Mouse (Mus musculus): Measurements from ENCODE around the gene Dcaf11.

Gene Dcaf11

DNA sequence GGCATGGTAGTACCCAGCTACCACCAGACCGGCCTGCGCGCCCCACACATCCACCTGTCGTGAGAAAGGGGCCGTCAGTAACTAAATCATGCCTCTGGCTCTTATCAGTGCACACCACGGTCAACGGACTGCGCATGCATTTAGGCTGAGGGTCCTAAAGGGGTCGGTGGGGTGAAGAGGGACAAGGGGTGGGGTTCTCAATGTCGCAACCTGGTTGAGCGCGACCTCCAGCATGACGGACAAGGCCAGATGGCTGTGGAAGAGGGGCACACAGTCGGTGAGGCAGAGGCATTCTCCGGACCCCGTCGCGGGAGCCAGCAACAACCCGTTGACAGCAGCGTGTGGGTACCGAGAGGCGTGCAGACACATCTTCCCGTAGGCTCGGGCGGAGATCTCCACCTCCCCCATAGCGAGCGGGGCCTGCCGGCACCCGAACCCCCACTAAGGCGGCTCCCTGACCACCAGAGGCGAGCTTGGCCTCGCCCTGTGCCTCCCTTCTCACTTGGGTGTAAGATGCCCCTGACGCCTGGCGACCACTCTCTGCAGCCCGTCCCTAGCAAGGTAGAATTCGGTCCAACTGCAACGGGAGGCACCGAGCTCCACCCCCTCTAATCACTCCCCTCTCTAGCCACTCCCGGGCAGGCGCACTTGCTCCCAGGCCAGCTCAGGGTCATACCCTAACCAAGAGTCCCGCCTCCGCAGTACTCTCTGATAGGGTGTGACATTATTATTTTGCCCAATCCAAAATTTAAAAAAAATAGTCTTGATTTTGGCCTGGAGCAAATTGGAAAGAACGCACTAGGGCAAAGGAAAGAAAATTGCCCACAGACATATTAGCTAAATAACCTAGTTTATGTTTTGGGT lies 25.1 kb downstream of the Dcaf11 start, which contains the start of gene Emc9:
Gene Emc9, minus strand, starts transcription at position 601 of the 864 bp plus-strand sequence.
- peak; percentile 80 for DNase-seq (ENCODE audit: low spot score)

- DNase-seq (ENCODE audit: low spot score), result peak; percentile 61
Measured at GRCm38 (mm10) chr14:55585566-55585960, 25.8 kb downstream of the Dcaf11 start.

DNA sequence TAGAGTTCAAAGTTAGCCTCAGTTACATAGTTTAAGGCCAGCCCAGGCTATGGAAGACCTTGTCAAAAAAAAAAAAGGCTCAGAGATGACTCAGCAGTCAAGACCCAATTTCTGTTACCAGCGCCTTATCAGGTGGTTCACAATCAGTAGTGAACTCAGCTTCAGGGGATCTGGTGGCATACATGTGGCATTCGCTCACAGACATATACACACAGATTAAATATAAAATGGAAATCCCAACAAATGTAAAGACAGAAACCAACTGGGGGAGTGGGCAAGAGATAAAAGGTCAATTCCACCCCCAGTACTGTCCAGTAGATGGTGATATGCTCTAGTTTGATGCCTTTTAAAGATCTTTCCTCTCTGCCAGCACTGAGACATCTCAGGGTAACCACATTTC lies 26.3 kb downstream of the Dcaf11 start:
- DNase-seq (ENCODE audit: low spot score), result no peak

DNA sequence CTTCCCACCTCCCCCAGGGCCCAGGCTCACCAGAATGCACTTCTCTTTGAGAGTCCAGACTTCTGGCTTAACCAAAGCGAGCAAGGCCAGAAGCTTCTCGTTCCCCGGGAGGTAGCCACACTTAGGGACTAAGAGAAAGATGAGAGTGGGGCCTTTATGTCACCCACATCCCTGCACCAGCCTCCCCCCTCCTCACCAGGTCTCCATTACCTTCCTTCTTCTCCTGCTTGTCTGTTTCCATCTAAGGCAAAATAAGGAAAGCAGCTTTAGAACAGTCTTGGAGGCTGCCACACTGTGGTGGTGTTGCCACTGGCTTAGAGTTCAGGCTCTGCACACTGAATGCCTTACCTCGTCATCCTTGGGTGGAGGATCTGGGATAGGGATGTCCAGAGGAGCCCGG lies 29.5 kb downstream of the Dcaf11 start:
- DNase-seq (ENCODE audit: low spot score), result no peak

DNA sequence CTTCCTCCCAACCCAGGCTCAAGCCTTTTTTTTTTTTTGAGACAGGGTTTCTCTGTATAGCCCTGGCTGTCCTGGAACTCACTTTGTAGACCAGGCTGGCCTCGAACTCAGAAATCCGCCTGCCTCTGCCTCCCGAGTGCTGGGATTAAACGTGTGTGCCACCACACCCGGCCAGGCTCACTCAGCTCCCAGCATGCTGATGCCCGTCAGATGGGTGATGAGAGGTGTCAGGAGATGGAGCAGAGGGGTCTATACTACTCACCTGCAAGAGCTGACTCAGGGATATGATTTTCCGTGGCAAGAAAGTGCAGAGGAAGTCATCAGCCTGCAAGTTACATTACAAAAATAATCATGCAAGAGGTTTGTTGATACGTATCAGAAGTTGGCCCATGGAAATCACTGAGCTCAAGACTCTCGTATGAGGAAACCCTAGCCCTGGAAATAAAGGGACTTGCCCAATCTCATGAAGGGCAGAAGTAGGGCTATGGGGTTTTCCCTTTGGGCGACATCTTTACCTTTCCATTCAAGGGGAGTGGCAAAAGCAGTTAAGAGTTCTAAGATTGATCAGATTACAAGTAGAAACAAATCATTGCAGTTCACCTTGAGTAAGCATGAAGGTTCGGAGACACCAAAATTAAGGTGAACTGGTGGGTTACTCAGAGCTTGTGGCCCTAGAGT lies 30.1 kb downstream of the Dcaf11 start:
- peak; percentile 47 for DNase-seq (ENCODE audit: low spot score)

DNA sequence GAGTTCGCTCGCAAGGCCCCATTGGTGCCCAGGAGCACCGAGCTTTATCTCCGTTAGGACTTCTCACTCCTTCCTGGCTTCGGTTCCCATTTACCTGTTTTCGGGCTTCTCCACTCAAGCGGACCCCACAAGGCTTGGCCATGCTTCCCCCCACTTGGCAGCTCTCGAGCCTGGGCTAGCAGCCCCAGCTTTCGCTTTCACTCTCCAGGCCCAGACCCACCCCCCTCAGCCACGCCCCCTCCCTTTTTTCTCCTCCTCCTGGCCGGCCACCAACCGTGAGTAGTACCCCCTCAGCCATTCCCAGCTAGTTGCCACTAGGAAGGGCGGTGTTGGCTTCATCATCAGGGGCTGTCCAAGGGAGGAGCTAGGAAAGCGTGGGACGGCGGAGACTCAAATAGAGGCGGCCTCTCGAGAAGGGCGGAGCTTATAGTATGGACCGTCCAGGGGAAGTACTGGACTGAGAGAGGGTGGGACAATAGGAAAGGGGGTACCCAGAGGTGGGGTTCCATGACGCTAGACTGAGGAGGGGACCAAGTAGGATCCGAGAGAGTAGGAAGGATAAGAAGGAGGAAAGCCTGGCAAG lies 31.0 kb downstream of the Dcaf11 start, which contains the start of gene Psme2:
Gene Psme2, minus strand, starts transcription at position 366 of the 583 bp plus-strand sequence.
- DNase-seq (ENCODE audit: low spot score), result peak; percentile 79

DNA sequence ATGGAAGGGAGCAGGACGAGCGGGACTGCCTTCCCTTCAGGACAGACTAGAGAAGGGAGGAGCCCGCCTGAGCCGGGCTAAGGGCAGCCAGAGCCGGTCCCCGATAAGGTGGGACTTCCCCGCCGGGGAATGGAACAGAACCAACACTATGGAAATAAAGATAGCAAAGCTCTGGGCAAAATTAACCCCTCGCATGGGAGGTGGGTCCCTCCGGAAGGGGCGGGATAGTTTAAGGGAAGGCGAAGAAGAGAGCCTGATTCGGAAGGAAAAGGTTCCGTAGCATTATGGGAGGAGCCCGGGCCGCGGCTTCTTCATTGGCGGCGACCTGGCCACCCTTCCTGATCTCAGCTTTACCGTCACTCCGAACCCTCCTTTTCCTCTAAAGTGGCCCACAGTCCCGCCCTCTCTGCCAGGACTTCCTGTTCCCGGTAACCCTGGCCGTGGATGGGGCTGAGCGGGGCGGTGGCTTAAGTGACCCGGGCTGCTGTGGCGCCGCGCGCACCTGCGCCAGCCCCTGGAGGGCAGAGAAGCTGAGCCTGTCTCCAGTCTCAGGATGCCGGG lies 31.6 kb downstream of the Dcaf11 start, which contains the start of gene Rnf31:
Gene Rnf31, plus strand, starts transcription at position 378 of the 561 bp plus-strand sequence.
- DNase-seq (ENCODE audit: low spot score), result peak; percentile 86

GRCm38 (mm10) chr14:55592226-55592625 lies 32.4 kb downstream of the Dcaf11 start:
- no peak for DNase-seq (ENCODE audit: low spot score)

GRCm38 (mm10) chr14:55596036-55596690 lies 36.4 kb downstream of the Dcaf11 start:
- no peak for DNase-seq (ENCODE audit: low spot score)

- no peak for DNase-seq (ENCODE audit: low spot score)
Measured at GRCm38 (mm10) chr14:55598521-55599390, 39.0 kb downstream of the Dcaf11 start.

DNA sequence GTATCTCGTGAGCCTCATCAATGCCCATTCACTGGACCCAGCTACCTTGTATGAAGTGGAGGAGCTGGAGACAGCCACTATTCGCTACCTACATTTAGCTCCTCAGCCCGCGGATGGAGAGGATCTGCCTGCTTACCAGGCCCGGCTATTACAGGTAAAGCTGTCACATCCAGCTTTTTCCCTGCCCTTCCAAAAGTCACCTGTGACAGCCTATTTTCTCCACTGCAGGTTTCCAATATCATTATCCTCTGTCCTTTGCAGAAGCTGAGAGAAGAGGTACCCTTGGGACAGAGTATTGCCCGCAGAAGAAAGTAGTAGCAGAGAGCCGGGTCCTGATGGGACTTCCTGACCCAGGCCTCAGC lies 43.4 kb downstream of the Dcaf11 start, which contains the start of gene Irf9:
Gene Irf9, plus strand, starts transcription at position 301 of the 362 bp plus-strand sequence.
- no peak for DNase-seq (ENCODE audit: low spot score)

GRCm38 (mm10) chr14:55603633-55604576 lies 44.1 kb downstream of the Dcaf11 start:
- peak; percentile 97 for DNase-seq (ENCODE audit: low spot score)

DNA sequence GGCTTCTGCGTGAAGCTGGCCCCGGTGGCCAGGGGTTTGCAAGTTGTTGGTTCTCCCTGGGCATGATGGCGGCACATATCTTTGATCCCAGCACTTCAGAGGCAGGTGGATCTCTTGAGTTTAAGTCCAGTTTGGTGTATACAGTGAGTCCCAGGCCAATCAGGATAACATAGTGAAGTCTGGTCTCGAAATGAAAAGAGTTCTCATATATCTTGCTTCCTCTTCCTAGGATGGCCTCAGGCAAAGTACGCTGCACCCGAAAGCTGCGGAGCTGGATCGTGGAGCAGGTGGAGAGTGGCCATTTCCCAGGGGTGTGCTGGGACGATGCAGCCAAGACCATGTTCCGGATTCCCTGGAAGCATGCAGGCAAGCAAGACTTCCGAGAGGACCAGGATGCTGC lies 45.0 kb downstream of the Dcaf11 start:
- DNase-seq (ENCODE audit: low spot score), result no peak

- DNase-seq (ENCODE audit: low spot score), result no peak
Measured at GRCm38 (mm10) chr14:55605743-55606459, 46.1 kb downstream of the Dcaf11 start.

GRCm38 (mm10) chr14:55608339-55608738 lies 48.5 kb downstream of the Dcaf11 start:
- DNase-seq (ENCODE audit: low spot score), result no peak

GRCm38 (mm10) chr14:55613346-55613745 lies 53.5 kb downstream of the Dcaf11 start:
- DNase-seq (ENCODE audit: low spot score), result no peak

DNA sequence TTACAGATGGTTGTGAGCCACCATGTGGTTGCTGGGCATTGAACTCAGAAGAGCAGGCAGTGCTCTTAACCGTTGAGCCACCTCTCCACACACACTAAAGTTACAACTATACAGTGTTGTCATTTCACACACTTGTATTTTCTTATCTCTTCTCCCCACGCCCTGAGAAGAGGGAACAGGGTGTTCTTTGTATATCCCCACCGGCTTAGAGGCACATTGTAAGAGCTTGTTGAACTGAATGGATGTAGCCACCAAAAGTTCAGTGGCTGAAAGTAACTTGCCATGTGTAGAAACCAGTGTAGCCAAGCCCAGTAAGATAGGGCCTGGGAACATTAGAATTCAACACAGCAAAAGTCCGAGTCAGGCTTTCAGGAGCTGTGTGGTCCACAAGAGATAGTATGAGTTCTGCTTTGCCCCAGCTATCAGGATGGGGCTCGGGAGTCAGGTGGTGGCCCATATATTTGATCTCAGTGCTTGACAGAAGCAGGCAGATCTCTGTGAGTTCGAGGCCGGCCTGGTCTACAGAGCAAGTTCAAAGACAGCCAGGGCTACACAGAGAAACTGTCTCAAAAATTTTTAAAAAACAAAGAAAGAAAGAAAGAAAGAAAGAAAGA lies 54.9 kb downstream of the Dcaf11 start:
- no peak for DNase-seq (ENCODE audit: low spot score)

DNA sequence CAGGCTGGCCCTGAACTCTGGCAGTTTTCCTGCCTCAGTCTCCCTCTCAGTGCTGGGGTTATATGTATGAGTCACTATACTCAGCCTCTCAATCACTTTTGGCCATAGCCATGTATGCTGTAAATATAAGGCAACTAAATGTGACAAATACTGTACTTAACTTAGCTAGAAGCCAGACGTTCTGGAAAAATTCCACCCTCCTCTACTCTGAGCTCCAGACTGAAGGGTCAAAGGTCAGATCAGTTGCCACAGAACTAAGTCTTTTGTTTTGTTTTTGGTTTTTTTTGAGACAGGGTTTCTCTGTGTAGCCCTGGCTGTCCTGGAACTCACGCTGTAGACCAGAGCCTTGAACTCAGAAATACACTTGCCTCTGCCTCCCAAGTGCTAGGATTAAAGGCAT lies 56.1 kb downstream of the Dcaf11 start:
- DNase-seq (ENCODE audit: low spot score), result no peak

- no peak for DNase-seq (ENCODE audit: low spot score)
Measured at GRCm38 (mm10) chr14:55616844-55617243, 57.0 kb downstream of the Dcaf11 start.

All from T-cell, adult 2 months (primary cell).